In genomic region chr15:87264906-87265305, GRCm38 (mm10) we compare ENCODE assay signal across 15 mouse cellular contexts.
"Had no signal": no experiment of that assay in that cellular context is flagged by ENCODE, and none has a peak within 500 bp of the region (broad histone marks: within the 10 kb centered on the region; RNA-seq: fewer than 3 reads in every experiment).

No protein-coding gene starts in this region.

- H3K27ac ChIP-seq: kidney, embryonic 15.5 days; left cerebral cortex, adult 2 months; limb, embryonic 15.5 days; liver, embryonic 12.5 days; midbrain, embryonic 10.5 days; midbrain, embryonic 15.5 days; neural tube, embryonic 13.5 days; stomach, postnatal 0 days had no signal

- H3K27me3 ChIP-seq: kidney, embryonic 15.5 days; limb, embryonic 15.5 days; liver, embryonic 12.5 days; midbrain, embryonic 15.5 days; neural tube, embryonic 13.5 days had no signal

- H3K4me2 ChIP-seq: kidney, embryonic 15.5 days; limb, embryonic 15.5 days; liver, embryonic 12.5 days; lung, embryonic 14.5 days; midbrain, embryonic 15.5 days; neural tube, embryonic 13.5 days had no signal

- H3K9ac ChIP-seq: kidney, embryonic 15.5 days; limb, embryonic 15.5 days; liver, embryonic 12.5 days; lung, embryonic 14.5 days; midbrain, embryonic 15.5 days; neural tube, embryonic 13.5 days had no signal

- H3K4me1 ChIP-seq: kidney, embryonic 15.5 days; limb, embryonic 15.5 days; liver, embryonic 12.5 days; midbrain, embryonic 10.5 days; midbrain, embryonic 15.5 days; neural tube, embryonic 13.5 days had no signal

- H3K4me3 ChIP-seq: kidney, embryonic 15.5 days; left cerebral cortex, adult 2 months; limb, embryonic 15.5 days; liver, embryonic 12.5 days; midbrain, embryonic 10.5 days; midbrain, embryonic 15.5 days; neural tube, embryonic 13.5 days had no signal

- H3K9me3 ChIP-seq: kidney, embryonic 15.5 days; limb, embryonic 15.5 days; liver, embryonic 12.5 days; midbrain, embryonic 10.5 days; midbrain, embryonic 15.5 days; neural tube, embryonic 13.5 days had no signal

- ATAC-seq: liver, embryonic 12.5 days; midbrain, embryonic 15.5 days had no signal

- DNase-seq: kidney, postnatal 14 days; lung, embryonic 14.5 days; lung, postnatal 10 days; lung, postnatal 4 days; right cerebral cortex, postnatal 25 days; thymus, adult 18-20 months; thymus, postnatal 14 days had no signal

- H3K36me3 ChIP-seq: kidney, embryonic 15.5 days; limb, embryonic 15.5 days; liver, embryonic 12.5 days; midbrain, embryonic 10.5 days; midbrain, embryonic 15.5 days; neural tube, embryonic 13.5 days had no signal
